Mouse (Mus musculus) hindbrain, postnatal 0 days (tissue): ENCODE results near the gene Tysnd1. TPM values are rescaled to one million over a fixed set of nuclear protein-coding genes. Genes with fewer than 3 reads are reported as not detected.

Experiments
- ATAC-seq: fragments of 200-750 bp; cut with Nextera tagmentation; 2 replicates; pipeline ENCODE4 v1.8.0; 2017; ENCODE audit warnings: mild to moderate bottlenecking, moderate TSS enrichment, moderate library complexity
- DNase-seq: peaks from one replicate; pipeline ENCODE4 v3.0.0-alpha.2; 2015; ENCODE audit warnings: low spot score
- H3K27ac ChIP-seq: fragments of 300-500 bp; sonication (generic); 2 replicates; pipeline ENCODE4 v1.5.1; 2014; ENCODE audit warnings: mild to moderate bottlenecking
- H3K27me3 ChIP-seq: fragments of 300-500 bp; sonication (generic); 2 replicates; pipeline ENCODE4 v1.6.1; 2014; ENCODE audit warnings: low read length, mixed read lengths; ENCODE audit not compliant: insufficient read depth
- H3K36me3 ChIP-seq: fragments of 300-500 bp; sonication (generic); 2 replicates; pipeline ENCODE4 v1.6.1; 2014; ENCODE audit warnings: low read length, mixed read lengths; ENCODE audit not compliant: insufficient read depth
- H3K4me1 ChIP-seq: fragments of 300-500 bp; sonication (generic); 2 replicates; pipeline ENCODE4 v1.6.1; 2014; ENCODE audit warnings: antibody characterized with exemption, low read length, mixed read lengths; ENCODE audit not compliant: insufficient read depth
- H3K4me2 ChIP-seq: fragments of 300-500 bp; sonication (generic); 2 replicates; pipeline ENCODE4 v1.6.1; 2014; ENCODE audit warnings: low read depth, mild to moderate bottlenecking, low read length, moderate library complexity, mixed read lengths
- H3K4me3 ChIP-seq: fragments of 300-500 bp; sonication (generic); 2 replicates; pipeline ENCODE4 v1.5.1; 2014; ENCODE audit warnings: low read length
- H3K9ac ChIP-seq: fragments of 300-500 bp; sonication (generic); replicated peaks from 2 replicates; pipeline ENCODE4 v1.6.1; 2014; ENCODE audit warnings: mild to moderate bottlenecking, low read length, moderate library complexity, mixed read lengths
- H3K9me3 ChIP-seq: fragments of 300-500 bp; sonication (generic); 2 replicates; pipeline ENCODE4 v1.6.1; 2016; ENCODE audit warnings: low read length, mixed read lengths
- CTCF ChIP-seq: IDR thresholded peaks from 2 replicates; pipeline ENCODE4 v1.5.1; 2016; ENCODE audit warnings: antibody characterized with exemption, control low read depth, low read depth
- WGBS: fragments of 180-500 bp; shearing (Covaris S2); extraction: QIAGEN DNeasy Blood & Tissue Kit; methylation state at CpG from one replicate; pipeline ENCODE4 v1.1.7; 2014; 5-methylcytosine and 5-hydroxymethylcytosine counted together
- polyA plus RNA-seq: library from polyadenylated mRNA; unstranded; fragments of >200 nt; fragmentation: Nextera tagmentation; extraction: Ambion mirVana; gene quantifications from 2 replicates; pipeline ENCODE4 v1.2.1, GENCODE M21; 2015
- total RNA-seq: library from RNA; depleted of rRNA; stranded (reverse); fragments of >200 nt; gene quantifications from 2 replicates; pipeline ENCODE4 v1.2.3, GENCODE M21; 2014

The Tysnd1 gene
- total and polyA plus RNA-seq, 2 experiments from 2014 or later: 32.2 to 70.5 TPM

- peak; percentile 100 for DNase-seq
- Histone ChIP-seq H3K4me1 (peaks cover 8% of the 10 kb centered on the region), H3K4me3 (peak within 1 kb of the TSS; percentile 81), H3K4me2 (peak within 1 kb of the TSS; percentile 90), H3K36me3 (peaks cover 7% of the 10 kb centered on the region; the same call in 1 of the 2 replicates), H3K9ac (peak within 1 kb of the TSS; percentile 92), H3K9me3 (no peaks in the 10 kb centered on the region), H3K27me3 (no peaks in the 10 kb centered on the region), H3K27ac (peak within 1 kb of the TSS; percentile 82)
- WGBS: under 1% methylated on average over 83 of the region's 84 CpGs
- ATAC-seq: peak; percentile 100
- no peak for TF ChIP-seq CTCF
These were observed 15.1 kb upstream of the Tysnd1 start, which contains the start of gene Sar1a for GRCm38 (mm10) chr10:61680015-61680913. Gene Sar1a (plus strand): TSS chr10:61680299.

DNA sequence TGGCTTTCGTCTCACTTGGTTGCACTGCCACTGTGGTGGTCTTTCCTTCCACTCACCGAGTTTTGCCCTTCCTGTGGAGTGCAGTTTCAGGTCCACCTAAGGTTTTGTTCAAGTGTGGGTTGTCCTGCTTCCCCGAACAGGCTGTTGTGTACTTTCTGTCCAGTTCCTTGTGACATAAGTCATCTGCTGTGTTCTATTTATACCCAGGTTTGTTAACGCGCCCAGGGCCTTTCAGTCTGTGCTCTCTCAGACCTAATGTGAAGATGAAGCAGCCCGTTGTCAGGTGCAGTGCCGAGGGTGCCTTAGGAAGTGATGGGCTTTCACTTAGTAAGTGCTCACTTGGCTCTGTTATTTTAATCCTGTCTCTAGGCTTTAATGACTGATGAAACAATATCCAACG, 5.9 kb upstream of the Tysnd1 start:
- Histone ChIP-seq H3K27ac (no peak overlapping the region), H3K4me2 (no peak overlapping the region), H3K4me3 (no peak overlapping the region), H3K4me1 (no peaks in the 10 kb centered on the region), H3K36me3 (peaks cover 62% of the 10 kb centered on the region), H3K9me3 (no peaks in the 10 kb centered on the region), H3K9ac (no peak overlapping the region), H3K27me3 (no peaks in the 10 kb centered on the region)
- 93% methylated on average over 8 of the region's 8 CpGs for WGBS
- TF ChIP-seq CTCF: no peak
- DNase-seq (no peak), ATAC-seq (no peak)

GRCm38 (mm10) chr10:61693563-61693962, 1.8 kb upstream of the Tysnd1 start:
- ATAC-seq (no peak), DNase-seq (no peak)
- no peak for TF ChIP-seq CTCF
- Histone ChIP-seq H3K27me3 (no peaks in the 10 kb centered on the region), H3K27ac (no peak overlapping the region), H3K4me3 (no peak overlapping the region), H3K9ac (no peak overlapping the region), H3K4me2 (no peak overlapping the region), H3K9me3 (no peaks in the 10 kb centered on the region), H3K4me1 (peaks cover 13% of the 10 kb centered on the region), H3K36me3 (peaks cover 35% of the 10 kb centered on the region)
- 78% methylated on average over 4 of the region's 4 CpGs for WGBS

DNA sequence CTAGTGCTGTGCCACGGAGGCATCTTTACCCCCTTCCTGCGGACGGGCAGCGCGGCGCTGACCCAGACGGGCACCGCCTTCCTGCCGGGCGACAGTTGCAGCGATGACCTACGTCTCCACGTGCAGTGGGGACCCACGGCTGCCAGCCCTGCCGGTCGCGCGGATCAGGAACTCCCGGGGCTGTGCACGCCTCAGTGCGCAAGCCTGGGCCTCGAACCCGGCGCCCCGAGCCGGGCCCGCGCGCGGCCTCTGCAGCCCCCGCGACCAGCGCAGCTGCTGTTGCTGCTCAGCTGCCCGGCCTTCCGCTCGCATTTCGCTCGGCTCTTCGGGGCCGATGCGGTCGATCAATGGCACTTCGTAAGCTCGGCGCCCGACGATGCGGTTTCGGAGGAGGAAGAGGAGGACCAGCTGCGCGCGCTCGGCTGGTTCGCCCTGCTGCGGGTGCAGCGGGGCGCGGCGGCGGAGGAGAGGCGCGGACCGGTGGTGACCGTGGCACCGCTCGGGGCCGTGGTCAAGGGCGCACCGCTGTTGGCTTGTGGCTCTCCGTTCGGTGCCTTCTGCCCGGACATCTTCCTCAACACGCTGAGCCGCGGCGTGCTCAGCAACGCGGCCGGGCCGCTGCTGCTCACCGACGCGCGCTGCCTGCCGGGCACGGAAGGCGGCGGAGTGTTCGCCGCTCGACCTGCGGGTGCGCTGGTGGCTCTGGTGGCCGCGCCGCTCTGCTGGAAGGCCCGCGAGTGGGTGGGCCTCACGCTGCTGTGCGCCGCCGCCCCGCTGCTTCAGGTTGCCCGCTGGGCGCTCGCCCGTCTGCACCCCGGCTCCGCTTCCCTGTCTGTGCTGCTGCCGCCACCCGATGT, 617 bp downstream of the Tysnd1 start:
- ATAC-seq (peak; percentile 50), DNase-seq (peak; percentile 15)

DNA sequence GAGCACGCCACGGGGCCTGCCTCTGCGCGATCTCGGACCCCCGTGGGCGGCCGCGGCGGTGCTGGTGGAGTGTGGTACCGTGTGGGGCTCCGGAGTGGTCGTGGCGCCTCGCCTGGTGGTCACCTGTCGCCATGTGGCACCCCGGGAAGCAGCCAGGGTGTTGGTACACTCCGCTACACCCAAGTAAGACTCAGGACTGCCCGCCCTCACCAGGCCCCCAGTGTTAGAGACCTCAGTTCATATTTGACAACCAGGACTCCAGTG, 1.2 kb downstream of the Tysnd1 start:
- peak overlapping the region; percentile 78 for H3K4me3 ChIP-seq
- no peak overlapping the region for H3K27ac ChIP-seq
- no peak for DNase-seq
- TF ChIP-seq CTCF: no peak
- H3K9me3 ChIP-seq: no peaks in the 10 kb centered on the region
- peaks cover 13% of the 10 kb centered on the region for H3K4me1 ChIP-seq
- ATAC-seq: no peak
- H3K36me3 ChIP-seq: peaks cover 14% of the 10 kb centered on the region; the same call in 1 of the 2 replicates
- no peaks in the 10 kb centered on the region for H3K27me3 ChIP-seq
- peak overlapping the region; percentile 91 for H3K4me2 ChIP-seq
- 13% methylated on average over 19 of the region's 19 CpGs for WGBS
- peak overlapping the region; percentile 70 for H3K9ac ChIP-seq

More for the DNA sequence above, 617 bp downstream of the Tysnd1 start:
- H3K27ac ChIP-seq: peak overlapping the region; percentile 70
- no peaks in the 10 kb centered on the region for H3K27me3 ChIP-seq
- H3K4me3 ChIP-seq: peak overlapping the region; percentile 78
- H3K4me1 ChIP-seq: peaks cover 13% of the 10 kb centered on the region
- peak overlapping the region; percentile 70 for H3K9ac ChIP-seq
- H3K9me3 ChIP-seq: no peaks in the 10 kb centered on the region
- H3K36me3 ChIP-seq: peaks cover 18% of the 10 kb centered on the region; the same call in 1 of the 2 replicates
- 2% methylated on average over 100 of the region's 111 CpGs for WGBS
- TF ChIP-seq CTCF: no peak
- peak overlapping the region; percentile 91 for H3K4me2 ChIP-seq

DNA sequence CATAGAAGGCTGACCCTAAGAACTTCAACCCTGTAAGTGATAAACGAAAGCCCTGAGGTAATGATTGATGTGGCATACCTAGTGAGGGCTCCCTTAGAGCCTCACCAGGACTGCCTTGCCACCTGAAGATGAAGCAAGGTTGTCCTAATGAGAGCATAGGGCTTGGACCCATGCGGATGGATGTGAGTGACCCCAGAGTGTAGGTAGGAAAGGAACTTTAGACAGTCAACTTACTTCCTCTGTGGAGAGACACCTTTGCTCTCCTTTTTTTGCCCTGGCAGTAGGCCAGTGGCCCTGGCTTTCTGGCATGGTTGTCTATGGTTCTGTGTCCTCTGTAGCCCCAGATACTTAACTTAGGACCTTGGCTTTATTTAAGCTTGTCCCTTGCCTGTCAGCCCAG, 1.7 kb downstream of the Tysnd1 start:
- no peaks in the 10 kb centered on the region for H3K9me3 ChIP-seq
- WGBS: 89% methylated on average over 2 of the region's 2 CpGs

More for the DNA sequence above, 1.7 kb downstream of the Tysnd1 start:
- H3K27ac ChIP-seq: no peak overlapping the region
- peaks cover 14% of the 10 kb centered on the region; the same call in 1 of the 2 replicates for H3K36me3 ChIP-seq
- no peak for DNase-seq
- H3K9ac ChIP-seq: no peak overlapping the region
- peak overlapping the region; percentile 91 for H3K4me2 ChIP-seq
- ATAC-seq: no peak
- H3K27me3 ChIP-seq: no peaks in the 10 kb centered on the region
- TF ChIP-seq CTCF: no peak
- H3K4me1 ChIP-seq: peaks cover 13% of the 10 kb centered on the region
- H3K4me3 ChIP-seq: peak overlapping the region; percentile 78
